Mouse (Mus musculus) limb, embryonic 14.5 days (tissue): ENCODE data around the gene Syne2. TPM values are rescaled to one million over a fixed set of nuclear protein-coding genes. Genes with fewer than 3 reads are reported as not detected.

ENCODE experiments used
- ATAC-seq: fragments of 200-750 bp; cut with Nextera tagmentation; 2 replicates; pipeline ENCODE4 v1.8.0; 2017; ENCODE audit warnings: low read depth, moderate number of reproducible peaks, moderate TSS enrichment; ENCODE audit not compliant: low FRiP score
- DNase-seq: peaks from one replicate; pipeline ENCODE4 v3.0.0-alpha.2; 2015; ENCODE audit warnings: low spot score
- H3K27ac ChIP-seq: fragments of 300-500 bp; sonication (generic); replicated peaks from 2 replicates; pipeline ENCODE4 v1.5.1; 2014; ENCODE audit warnings: low read depth, mild to moderate bottlenecking, low read length, moderate library complexity, mixed read lengths
- H3K27me3 ChIP-seq: fragments of 300-500 bp; sonication (generic); 2 replicates; pipeline ENCODE4 v1.6.1; 2014; ENCODE audit warnings: low read length, mixed read lengths; ENCODE audit not compliant: control insufficient read depth, insufficient read depth
- H3K36me3 ChIP-seq: fragments of 300-500 bp; sonication (generic); 2 replicates; pipeline ENCODE4 v1.6.1; 2014; ENCODE audit warnings: mild to moderate bottlenecking, low read length, moderate library complexity, mixed read lengths; ENCODE audit not compliant: control insufficient read depth, insufficient read depth
- H3K4me1 ChIP-seq: fragments of 300-500 bp; sonication (generic); 2 replicates; pipeline ENCODE4 v1.6.1; 2014; ENCODE audit warnings: antibody characterized with exemption, low read length, mixed read lengths; ENCODE audit not compliant: control insufficient read depth, insufficient read depth
- H3K4me2 ChIP-seq: fragments of 300-500 bp; sonication (generic); replicated peaks from 2 replicates; pipeline ENCODE4 v1.6.1; 2014; ENCODE audit warnings: low read depth, mild to moderate bottlenecking, low read length, moderate library complexity; ENCODE audit not compliant: severe bottlenecking
- H3K4me3 ChIP-seq: fragments of 300-500 bp; sonication (generic); replicated peaks from 2 replicates; pipeline ENCODE4 v1.5.1; 2014; ENCODE audit warnings: low read length
- H3K9ac ChIP-seq: fragments of 300-500 bp; sonication (generic); 2 replicates; pipeline ENCODE4 v1.6.1; 2014; ENCODE audit warnings: mild to moderate bottlenecking, low read depth, low read length, moderate library complexity; ENCODE audit not compliant: severe bottlenecking
- H3K9me3 ChIP-seq: fragments of 300-500 bp; sonication (generic); 2 replicates; pipeline ENCODE4 v1.6.1; 2016; ENCODE audit warnings: low read length; ENCODE audit not compliant: control insufficient read depth
- POLR2A ChIP-seq: fragments of 200-500 bp; IDR thresholded peaks from 2 replicates; pipeline ENCODE4 v1.8.0; 2012; ENCODE audit warnings: inconsistent platforms, mild to moderate bottlenecking, moderate library complexity, borderline replicate concordance; ENCODE audit not compliant: insufficient read depth, insufficient read length; ENCODE audit errors: extremely low read depth
- WGBS: fragments of 180-500 bp; shearing (Covaris S2); extraction: QIAGEN DNeasy Blood & Tissue Kit; methylation state at CpG from one replicate; pipeline ENCODE4 v1.1.7; 2014; 5-methylcytosine and 5-hydroxymethylcytosine counted together
- polyA plus RNA-seq, 2 experiments: library from polyadenylated mRNA; depleted of rRNA in 1 of 2; stranded (reverse) in 1 of 2; unstranded in 1 of 2; fragments of >200 nt; fragmentation: Nextera tagmentation in 1 of 2; extraction: Ambion mirVana in 1 of 2; gene quantifications; 2 replicates each; pipeline versions ENCODE4 v1.2.1 to v1.2.3; 2012 to 2014

Syne2 gene
- polyA plus RNA-seq, 2 experiments: 41.5 to 48.0 TPM

- H3K9me3 ChIP-seq: no peaks in the 10 kb centered on the region
- no peak for TF ChIP-seq POLR2A
- no peak overlapping the region for H3K4me3 ChIP-seq
- peaks cover 31% of the 10 kb centered on the region for H3K4me1 ChIP-seq
- no peak overlapping the region for H3K9ac ChIP-seq
- H3K27ac ChIP-seq: no peak overlapping the region
- no peak overlapping the region for H3K4me2 ChIP-seq
- DNase-seq (no peak), ATAC-seq (no peak)
- WGBS: 76% methylated on average over 4 of the region's 4 CpGs
- no peaks in the 10 kb centered on the region for H3K27me3 ChIP-seq
- no peaks in the 10 kb centered on the region for H3K36me3 ChIP-seq
Measured at GRCm38 (mm10) chr12:75837462-75837861, 19.5 kb downstream of the Syne2 start.

GRCm38 (mm10) chr12:75839083-75839736, 21.3 kb downstream of the Syne2 start:
- Histone ChIP-seq H3K4me1 (peaks cover 19% of the 10 kb centered on the region), H3K9ac (no peak overlapping the region), H3K27me3 (no peaks in the 10 kb centered on the region), H3K4me3 (no peak overlapping the region), H3K36me3 (no peaks in the 10 kb centered on the region), H3K27ac (no peak overlapping the region), H3K4me2 (no peak overlapping the region), H3K9me3 (no peaks in the 10 kb centered on the region)
- ATAC-seq: no peak
- no peak for TF ChIP-seq POLR2A
- no peak for DNase-seq
- WGBS: 74% methylated on average over 11 of the region's 11 CpGs

- no peak overlapping the region for H3K4me2 ChIP-seq
- no peak overlapping the region for H3K27ac ChIP-seq
- H3K9ac ChIP-seq: no peak overlapping the region
- no peak for DNase-seq
- H3K36me3 ChIP-seq: no peaks in the 10 kb centered on the region
- H3K9me3 ChIP-seq: no peaks in the 10 kb centered on the region
- peaks cover 9% of the 10 kb centered on the region for H3K4me1 ChIP-seq
- no peak overlapping the region for H3K4me3 ChIP-seq
- TF ChIP-seq POLR2A: no peak
- WGBS: 74% methylated on average over 7 of the region's 7 CpGs
- no peaks in the 10 kb centered on the region for H3K27me3 ChIP-seq
- ATAC-seq: no peak
Measured at GRCm38 (mm10) chr12:75841183-75841582, 23.2 kb downstream of the Syne2 start.

GRCm38 (mm10) chr12:75844311-75844710, 26.4 kb downstream of the Syne2 start:
- Histone ChIP-seq H3K36me3 (no peaks in the 10 kb centered on the region), H3K4me3 (no peak overlapping the region), H3K4me1 (no peaks in the 10 kb centered on the region), H3K9ac (no peak overlapping the region), H3K27ac (no peak overlapping the region), H3K27me3 (no peaks in the 10 kb centered on the region), H3K4me2 (no peak overlapping the region), H3K9me3 (no peaks in the 10 kb centered on the region)
- no peak for TF ChIP-seq POLR2A
- DNase-seq (no peak), ATAC-seq (no peak)
- WGBS: 91% methylated on average over 4 of the region's 4 CpGs

GRCm38 (mm10) chr12:75845070-75845469, 27.1 kb downstream of the Syne2 start:
- no peaks in the 10 kb centered on the region for H3K36me3 ChIP-seq
- no peaks in the 10 kb centered on the region for H3K9me3 ChIP-seq
- H3K4me2 ChIP-seq: no peak overlapping the region

GRCm38 (mm10) chr12:75846513-75846912, 28.6 kb downstream of the Syne2 start:
- Histone ChIP-seq H3K4me2 (no peak overlapping the region), H3K27me3 (no peaks in the 10 kb centered on the region), H3K4me3 (no peak overlapping the region), H3K9ac (no peak overlapping the region), H3K27ac (no peak overlapping the region), H3K4me1 (no peaks in the 10 kb centered on the region), H3K36me3 (no peaks in the 10 kb centered on the region), H3K9me3 (no peaks in the 10 kb centered on the region)
- WGBS: 91% methylated on average over 12 of the region's 12 CpGs
- no peak for TF ChIP-seq POLR2A
- DNase-seq (no peak), ATAC-seq (no peak)

More at GRCm38 (mm10) chr12:75845070-75845469, 27.1 kb downstream of the Syne2 start:
- no peaks in the 10 kb centered on the region for H3K27me3 ChIP-seq
- WGBS: 71% methylated on average over 9 of the region's 9 CpGs
- no peak overlapping the region for H3K27ac ChIP-seq
- no peak for DNase-seq
- H3K4me1 ChIP-seq: no peaks in the 10 kb centered on the region
- no peak for ATAC-seq
- no peak overlapping the region for H3K4me3 ChIP-seq
- no peak for TF ChIP-seq POLR2A
- H3K9ac ChIP-seq: no peak overlapping the region
